Mouse (Mus musculus): Measurements from ENCODE around the gene Adamtsl4.

GRCm38 (mm10) chr3:95661945-95662715, 25.6 kb downstream of the Adamtsl4 start:
- no peak for TF ChIP-seq CTCF (conservative IDR thresholded peaks at IDR 0.05; ENCODE audit: insufficient read depth, insufficient read length, low read depth, low read length)
- TF ChIP-seq POLR2A (IDR thresholded peaks at IDR 0.05; ENCODE audit: low read depth, low read length): no peak
